Mouse (Mus musculus): ENCODE results near the gene B4galnt3.

Gene B4galnt3

GRCm38 (mm10) chr6:120274887-120275286, 19.5 kb downstream of the B4galnt3 start:
- peak in 1 of 2 experiments; percentile 3 for DNase-seq (ENCODE audit: low spot score in 2 of 2)

GRCm38 (mm10) chr6:120274181-120274580, 20.2 kb downstream of the B4galnt3 start:
- DNase-seq (ENCODE audit: low spot score in 2 of 2), result no peak

- DNase-seq (ENCODE audit: low spot score in 2 of 2), result no peak
These were observed 30.2 kb downstream of the B4galnt3 start for GRCm38 (mm10) chr6:120264151-120264550.

- DNase-seq (ENCODE audit: low spot score in 2 of 2), result no peak
These were observed 30.8 kb downstream of the B4galnt3 start for GRCm38 (mm10) chr6:120263608-120264007.

- no peak for DNase-seq (ENCODE audit: low spot score in 2 of 2)
These were observed 31.4 kb downstream of the B4galnt3 start for GRCm38 (mm10) chr6:120262886-120263531.

GRCm38 (mm10) chr6:120259481-120259880, 34.9 kb downstream of the B4galnt3 start:
- DNase-seq (ENCODE audit: low spot score in 2 of 2), result no peak

GRCm38 (mm10) chr6:120256431-120256935, 37.9 kb downstream of the B4galnt3 start:
- no peak for DNase-seq (ENCODE audit: low spot score in 2 of 2)

GRCm38 (mm10) chr6:120255701-120256100, 38.7 kb downstream of the B4galnt3 start:
- no peak for DNase-seq (ENCODE audit: low spot score in 2 of 2)

GRCm38 (mm10) chr6:120255144-120255543, 39.2 kb downstream of the B4galnt3 start:
- no peak for DNase-seq (ENCODE audit: low spot score in 2 of 2)

- no peak for DNase-seq (ENCODE audit: low spot score in 2 of 2)
These were observed 39.7 kb downstream of the B4galnt3 start for GRCm38 (mm10) chr6:120254640-120255039.

- DNase-seq (ENCODE audit: low spot score in 2 of 2), result no peak
These were observed 41.6 kb downstream of the B4galnt3 start for GRCm38 (mm10) chr6:120252741-120253140.

- no peak for DNase-seq (ENCODE audit: low spot score in 2 of 2)
These were observed 43.3 kb downstream of the B4galnt3 start for GRCm38 (mm10) chr6:120251010-120251409.

- no peak for DNase-seq (ENCODE audit: low spot score in 2 of 2)
These were observed 44.5 kb downstream of the B4galnt3 start for GRCm38 (mm10) chr6:120249831-120250230.

- DNase-seq (ENCODE audit: low spot score in 2 of 2), result no peak
These were observed 47.7 kb downstream of the B4galnt3 start for GRCm38 (mm10) chr6:120246676-120247075.

- no peak for DNase-seq (ENCODE audit: low spot score in 2 of 2)
These were observed 51.1 kb downstream of the B4galnt3 start for GRCm38 (mm10) chr6:120243250-120243649.

GRCm38 (mm10) chr6:120242530-120242929, 51.8 kb downstream of the B4galnt3 start:
- DNase-seq (ENCODE audit: low spot score in 2 of 2), result no peak

- no peak for DNase-seq (ENCODE audit: low spot score in 2 of 2)
These were observed 52.9 kb downstream of the B4galnt3 start for GRCm38 (mm10) chr6:120241453-120241852.

- DNase-seq (ENCODE audit: low spot score in 2 of 2), result peak; percentile 20 to 34
These were observed 53.9 kb downstream of the B4galnt3 start for GRCm38 (mm10) chr6:120240461-120240860.

- no peak for DNase-seq (ENCODE audit: low spot score in 2 of 2)
These were observed 58.5 kb downstream of the B4galnt3 start for GRCm38 (mm10) chr6:120235874-120236273.

GRCm38 (mm10) chr6:120232885-120233284, 61.5 kb downstream of the B4galnt3 start:
- no peak for DNase-seq (ENCODE audit: low spot score in 2 of 2)

GRCm38 (mm10) chr6:120230441-120230840, 63.9 kb downstream of the B4galnt3 start:
- DNase-seq (ENCODE audit: low spot score in 2 of 2), result no peak

GRCm38 (mm10) chr6:120229806-120230205, 64.6 kb downstream of the B4galnt3 start:
- no peak for DNase-seq (ENCODE audit: low spot score in 2 of 2)

GRCm38 (mm10) chr6:120227068-120227467, 67.3 kb downstream of the B4galnt3 start:
- DNase-seq (ENCODE audit: low spot score in 2 of 2), result no peak

- no peak for DNase-seq (ENCODE audit: low spot score in 2 of 2)
These were observed 69.0 kb downstream of the B4galnt3 start for GRCm38 (mm10) chr6:120225355-120225754.

Data from urinary bladder, adult 18-20 months (tissue).